In genomic region chr2:130449021-130449793, GRCm38 (mm10) we compare ENCODE assay signal across 8 mouse cellular contexts. TPM values are rescaled to one million over a fixed set of nuclear protein-coding genes. Genes with fewer than 3 reads are reported as not detected.
DNase-seq lines count a peak whose midpoint lies in the region; ATAC-seq and TF ChIP-seq lines count a peak whose summit lies in the region.

No protein-coding gene starts in this region.

- no peak for ATAC-seq in forebrain, postnatal 0 days
- peak; percentile 2; the same call in 1 of the 2 replicates for ATAC-seq in kidney, embryonic 16.5 days (ENCODE audit: low FRiP score, low TSS enrichment)
- peak; percentile 10; the same call in 1 of the 2 replicates for ATAC-seq in neural tube, embryonic 11.5 days (ENCODE audit: insufficient read depth, low FRiP score, low TSS enrichment)

- intact Hi-C loops in heart, postnatal 36 days (cut with DNase I): loop anchor here (2.0 kb wide), 1 partner anchor 48 kb away; no protein-coding TSS in a partner anchor
- intact Hi-C loops in left cerebral cortex, postnatal 10 days (cut with DNase I): no loop called here

- no peak overlapping the region for H3K27ac ChIP-seq in forebrain, postnatal 0 days (ENCODE audit: low read depth, low read length)
- H3K27ac ChIP-seq in kidney, embryonic 16.5 days (ENCODE audit: low read length): no peak overlapping the region
- no peak overlapping the region for H3K27ac ChIP-seq in neural tube, embryonic 11.5 days (ENCODE audit: low read depth, low read length)

- H3K4me3 ChIP-seq in forebrain, postnatal 0 days (ENCODE audit: low read depth, low read length): peak overlapping the region; percentile 90
- peak overlapping the region; percentile 95 for H3K4me3 ChIP-seq in kidney, embryonic 16.5 days (ENCODE audit: low read length)
- peak overlapping the region; percentile 92 for H3K4me3 ChIP-seq in neural tube, embryonic 11.5 days (ENCODE audit: low read depth, low read length)

- no peaks in the 10 kb centered on the region for H3K27me3 ChIP-seq in forebrain, postnatal 0 days (ENCODE audit: insufficient read depth, low read length)
- no peaks in the 10 kb centered on the region for H3K27me3 ChIP-seq in kidney, embryonic 16.5 days (ENCODE audit: insufficient read depth, low read length)
- H3K27me3 ChIP-seq in neural tube, embryonic 11.5 days (ENCODE audit: control insufficient read depth, insufficient read depth, low read length): 0 out of 2 replicates have a peak, but pooled peaks cover 3% of the 10 kb centered on the region

- WGBS in forebrain, postnatal 0 days: 9% methylated on average over 17 of the region's 17 CpGs
- WGBS in kidney, embryonic 16.5 days: 2% methylated on average over 17 of the region's 17 CpGs
- WGBS in neural tube, embryonic 11.5 days: 6% methylated on average over 17 of the region's 17 CpGs

- peak; percentile 12 to 37 for DNase-seq in heart, adult 18-20 months
- DNase-seq in heart, postnatal 36 days: no peak
- peak; percentile 52 for DNase-seq in Muller cell, postnatal 12 days (ENCODE audit: inconsistent ontology term)
- peak; percentile 36 for DNase-seq in forebrain, postnatal 0 days
- peak; percentile 51 for DNase-seq in neural tube, embryonic 11.5 days (ENCODE audit: low spot score)
- no peak for DNase-seq in urinary bladder, adult 18-20 months (ENCODE audit: low spot score in 2 of 2)
- no peak for DNase-seq in left cerebral cortex, postnatal 10 days (ENCODE audit: extremely low spot score in 1 of 2, low spot score in 2 of 2)

- H3K9ac ChIP-seq in forebrain, postnatal 0 days: peak overlapping the region; percentile 90
- peak overlapping the region; percentile 95 for H3K9ac ChIP-seq in kidney, embryonic 16.5 days (replicated peaks; ENCODE audit: low read length)
- H3K9ac ChIP-seq in neural tube, embryonic 11.5 days (ENCODE audit: low read length): peak overlapping the region; percentile 87

- H3K36me3 ChIP-seq in forebrain, postnatal 0 days (ENCODE audit: insufficient read depth): peaks cover 8% of the 10 kb centered on the region
- H3K36me3 ChIP-seq in kidney, embryonic 16.5 days (ENCODE audit: insufficient read depth, low read length): peaks cover 3% of the 10 kb centered on the region; the same call in 1 of the 2 replicates
- 0 out of 2 replicates have a peak, but pooled peaks cover 2% of the 10 kb centered on the region for H3K36me3 ChIP-seq in neural tube, embryonic 11.5 days (ENCODE audit: control insufficient read depth, insufficient read depth, low read length)

- no peaks in the 10 kb centered on the region for H3K9me3 ChIP-seq in forebrain, postnatal 0 days (ENCODE audit: low read length)
- no peaks in the 10 kb centered on the region for H3K9me3 ChIP-seq in kidney, embryonic 16.5 days (ENCODE audit: low read length)
- no peaks in the 10 kb centered on the region for H3K9me3 ChIP-seq in neural tube, embryonic 11.5 days (ENCODE audit: control insufficient read depth, low read length)

- peaks cover 23% of the 10 kb centered on the region for H3K4me1 ChIP-seq in forebrain, postnatal 0 days (ENCODE audit: insufficient read depth)
- H3K4me1 ChIP-seq in kidney, embryonic 16.5 days (ENCODE audit: insufficient read depth, low read length): peaks cover 31% of the 10 kb centered on the region
- H3K4me1 ChIP-seq in neural tube, embryonic 11.5 days (ENCODE audit: control insufficient read depth, insufficient read depth, low read length): peaks cover 9% of the 10 kb centered on the region

- H3K4me2 ChIP-seq in forebrain, postnatal 0 days (ENCODE audit: low read depth): peak overlapping the region; percentile 60
- H3K4me2 ChIP-seq in kidney, embryonic 16.5 days (replicated peaks; ENCODE audit: low read depth, low read length): peak overlapping the region; percentile 90
- peak overlapping the region; percentile 82 for H3K4me2 ChIP-seq in neural tube, embryonic 11.5 days (ENCODE audit: low read depth)

- TF ChIP-seq CTCF in forebrain, postnatal 0 days (IDR thresholded peaks at IDR 0.05; ENCODE audit: low read depth): no peak

RNA-seq across cellular contexts. Expression of gene Ptpra, which starts 0.9 kb away (rescaled TPM):
- 10 to 100 TPM; 40.9 to 47.9 TPM for total RNA-seq in heart, adult 18-20 months (2021)
- total RNA-seq in heart, postnatal 36 days (2021): 10 to 100 TPM; 48.6 to 49.0 TPM
- 154 and 167 TPM in 2 replicates for total RNA-seq in forebrain, postnatal 0 days (2014; rRNA removed)
- 142 and 162 TPM in 2 replicates for polyA plus RNA-seq in forebrain, postnatal 0 days (2015; fragmentation: Nextera tagmentation; extraction: Ambion mirVana)
- 91.6 and 92.0 TPM in 2 replicates for polyA plus RNA-seq in kidney, embryonic 16.5 days (2015; fragmentation: Nextera tagmentation; extraction: Ambion mirVana)
- 103 and 105 TPM in 2 replicates for polyA plus RNA-seq in neural tube, embryonic 11.5 days (2014; fragmentation: Nextera tagmentation; extraction: Ambion mirVana)
- 100 to 1,000 TPM; 257 to 262 TPM for total RNA-seq in left cerebral cortex, postnatal 10 days (2021)

RNA-seq across cellular contexts. Expression of gene Pced1a, which starts 24.7 kb away (rescaled TPM):
- 1 to 10 TPM; 4.5 to 7.0 TPM for total RNA-seq in heart, adult 18-20 months (2021)
- 1 to 10 TPM; 4.9 to 5.3 TPM for total RNA-seq in heart, postnatal 36 days (2021)
- total RNA-seq in forebrain, postnatal 0 days (2014; rRNA removed): 15.9 and 18.0 TPM in 2 replicates
- polyA plus RNA-seq in forebrain, postnatal 0 days (2015; fragmentation: Nextera tagmentation; extraction: Ambion mirVana): 7.9 and 9.2 TPM in 2 replicates
- 20.1 and 21.7 TPM in 2 replicates for polyA plus RNA-seq in kidney, embryonic 16.5 days (2015; fragmentation: Nextera tagmentation; extraction: Ambion mirVana)
- 7.7 and 9.0 TPM in 2 replicates for polyA plus RNA-seq in neural tube, embryonic 11.5 days (2014; fragmentation: Nextera tagmentation; extraction: Ambion mirVana)
- 10 to 100 TPM; 22.8 to 23.4 TPM for total RNA-seq in left cerebral cortex, postnatal 10 days (2021)

RNA-seq across cellular contexts. Expression of gene Vps16, which starts 25.1 kb away (rescaled TPM):
- total RNA-seq in heart, adult 18-20 months (2021): 10 to 100 TPM; 26.4 to 28.1 TPM
- total RNA-seq in heart, postnatal 36 days (2021): 10 to 100 TPM; 25.2 to 30.7 TPM
- total RNA-seq in forebrain, postnatal 0 days (2014; rRNA removed): 78.7 and 99.8 TPM in 2 replicates
- polyA plus RNA-seq in forebrain, postnatal 0 days (2015; fragmentation: Nextera tagmentation; extraction: Ambion mirVana): 68.7 and 76.7 TPM in 2 replicates
- 109 and 115 TPM in 2 replicates for polyA plus RNA-seq in kidney, embryonic 16.5 days (2015; fragmentation: Nextera tagmentation; extraction: Ambion mirVana)
- polyA plus RNA-seq in neural tube, embryonic 11.5 days (2014; fragmentation: Nextera tagmentation; extraction: Ambion mirVana): 77.7 and 85.7 TPM in 2 replicates
- 100 to 1,000 TPM in 1 of 2 experiments, 10 to 100 TPM in 1; 83.9 to 105 TPM for total RNA-seq in left cerebral cortex, postnatal 10 days (2021)

RNA-seq across cellular contexts. Expression of gene Tmem239, which starts 42.9 kb away (rescaled TPM):
- not detected for total RNA-seq in heart, adult 18-20 months (2021)
- total RNA-seq in heart, postnatal 36 days (2021): not detected
- total RNA-seq in forebrain, postnatal 0 days (2014; rRNA removed): not detected in 2 replicates
- 0.16 TPM in 1 of 2 replicates, not detected in the other for polyA plus RNA-seq in forebrain, postnatal 0 days (2015; fragmentation: Nextera tagmentation; extraction: Ambion mirVana)
- not detected in 2 replicates for polyA plus RNA-seq in kidney, embryonic 16.5 days (2015; fragmentation: Nextera tagmentation; extraction: Ambion mirVana)
- 0.17 TPM in 1 of 2 replicates, not detected in the other for polyA plus RNA-seq in neural tube, embryonic 11.5 days (2014; fragmentation: Nextera tagmentation; extraction: Ambion mirVana)
- not detected for total RNA-seq in left cerebral cortex, postnatal 10 days (2021)

RNA-seq across cellular contexts. Expression of gene 1700020A23Rik, which starts 44.1 kb away (rescaled TPM):
- not detected for total RNA-seq in heart, adult 18-20 months (2021)
- not detected for total RNA-seq in heart, postnatal 36 days (2021)
- total RNA-seq in forebrain, postnatal 0 days (2014; rRNA removed): not detected in 2 replicates
- 0.45 TPM in 1 of 2 replicates, not detected in the other for polyA plus RNA-seq in forebrain, postnatal 0 days (2015; fragmentation: Nextera tagmentation; extraction: Ambion mirVana)
- not detected in 2 replicates for polyA plus RNA-seq in kidney, embryonic 16.5 days (2015; fragmentation: Nextera tagmentation; extraction: Ambion mirVana)
- not detected in 2 replicates for polyA plus RNA-seq in neural tube, embryonic 11.5 days (2014; fragmentation: Nextera tagmentation; extraction: Ambion mirVana)
- total RNA-seq in left cerebral cortex, postnatal 10 days (2021): not detected

Comparison
In these comparisons a context has a peak if more than half of its experiments do, and no peak if none do; other contexts are left out.
1. DNase-seq: peak in heart, adult 18-20 months (2 of 2), Muller cell, postnatal 12 days (single experiment), forebrain, postnatal 0 days (single experiment) and neural tube, embryonic 11.5 days (single experiment); none in heart, postnatal 36 days (0 of 2), urinary bladder, adult 18-20 months (0 of 2) and left cerebral cortex, postnatal 10 days (0 of 2).
2. Peak in every context shown above with its lines, with median percentiles within 50 percentile points of each other: H3K4me2 ChIP-seq, H3K4me3 ChIP-seq and H3K9ac ChIP-seq.